Mouse (Mus musculus) bone marrow, adult 2 months (tissue): ENCODE results near the gene Snrpd3. TPM values are rescaled to one million over a fixed set of nuclear protein-coding genes. Genes with fewer than 3 reads are reported as not detected.
"Not testable (repeated sequence)": the region's sequence is repeated elsewhere in the genome, so short reads cannot be mapped to it uniquely, and the experiment has no call there.

ENCODE experiments used
- H3K27ac ChIP-seq: fragments of 200-500 bp; 2 replicates; pipeline ENCODE4 v1.5.1; 2012; ENCODE audit warnings: low read depth, mild to moderate bottlenecking, control low read depth, inconsistent platforms, low read length; ENCODE audit not compliant: control insufficient read depth, poor library complexity, insufficient read depth
- H3K4me1 ChIP-seq: fragments of 200-500 bp; 2 replicates; pipeline ENCODE4 v1.6.1; 2011; ENCODE audit warnings: low read length; ENCODE audit not compliant: control insufficient read depth, insufficient read depth
- H3K4me3 ChIP-seq: fragments of 200-500 bp; replicated peaks from 2 replicates; pipeline ENCODE3; 2011; ENCODE audit warnings: mild to moderate bottlenecking, low read depth, low read length, control low read depth; ENCODE audit not compliant: control insufficient read depth
- CTCF ChIP-seq: fragments of 200-500 bp; IDR thresholded peaks from 2 replicates; pipeline ENCODE4 v1.5.1; 2011; ENCODE audit warnings: low read length, control low read depth; ENCODE audit not compliant: control insufficient read depth, insufficient read depth
- POLR2A ChIP-seq: fragments of 200-500 bp; IDR thresholded peaks from 2 replicates; pipeline ENCODE4 v1.6.1; 2011; ENCODE audit warnings: low read depth, mild to moderate bottlenecking, control low read depth, low read length, borderline replicate concordance; ENCODE audit not compliant: control insufficient read depth
- WGBS: fragments of 180-500 bp; shearing (Covaris S2); methylation state at CpG from one replicate; pipeline ENCODE4 v1.1.7; 2018; 5-methylcytosine and 5-hydroxymethylcytosine counted together
- polyA plus RNA-seq: library from polyadenylated mRNA; stranded (reverse); fragments of >200 nt; gene quantifications from 2 replicates; pipeline ENCODE4 v1.2.4, GENCODE M21; 2011; ENCODE audit warnings: low replicate concordance; ENCODE audit not compliant: missing spikeins, insufficient read depth, insufficient read length

The Snrpd3 gene
- polyA plus RNA-seq = 139 and 156 TPM in 2 replicates

DNA sequence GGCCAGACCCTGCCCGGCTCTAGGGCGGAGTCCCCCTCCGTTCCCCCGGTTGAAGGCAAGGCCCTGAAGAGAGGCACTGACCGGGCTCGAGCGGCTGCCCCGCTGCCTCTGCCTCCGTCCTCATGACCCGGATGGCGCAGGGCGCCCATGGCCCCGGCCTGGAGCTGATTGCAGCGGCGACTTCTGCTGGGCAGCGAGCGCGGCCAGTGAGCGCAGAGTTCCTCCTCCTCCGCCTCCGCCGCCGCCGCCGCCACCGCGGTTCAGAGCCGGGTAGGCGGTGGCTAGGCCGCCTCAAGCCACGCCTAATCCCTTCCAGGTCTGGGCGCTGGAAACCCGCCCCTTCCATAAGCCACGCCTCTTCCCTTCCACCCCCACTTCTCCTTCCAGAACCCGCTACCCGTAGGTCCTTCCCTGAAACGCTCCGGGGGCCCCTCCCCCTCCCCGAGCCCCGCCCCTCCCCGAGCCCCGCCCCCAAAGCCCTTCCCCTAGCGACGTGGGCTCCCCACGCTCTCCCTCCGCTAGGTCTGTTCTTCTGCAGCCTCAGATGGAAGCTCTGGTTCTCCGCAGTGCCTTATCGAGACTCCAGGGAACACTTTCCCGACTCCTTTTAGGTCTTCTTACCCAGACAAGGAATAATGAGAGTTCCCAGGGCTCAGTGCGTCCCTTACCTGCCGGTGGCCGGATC, at the start of gene Snrpd3:
Gene Snrpd3, plus strand, starts transcription at position 479 of the 685 bp plus-strand sequence.
- H3K4me3 ChIP-seq = peak within 1 kb of the TSS; percentile 80
- H3K4me1 ChIP-seq = no peaks in the 10 kb centered on the region; the same call in 1 of the 2 replicates
- peak; percentile 95 for TF ChIP-seq POLR2A
- no peak for TF ChIP-seq CTCF
- peak within 1 kb of the TSS; percentile 98 for H3K27ac ChIP-seq
- WGBS = 2% methylated on average over 48 of the region's 52 CpGs

DNA sequence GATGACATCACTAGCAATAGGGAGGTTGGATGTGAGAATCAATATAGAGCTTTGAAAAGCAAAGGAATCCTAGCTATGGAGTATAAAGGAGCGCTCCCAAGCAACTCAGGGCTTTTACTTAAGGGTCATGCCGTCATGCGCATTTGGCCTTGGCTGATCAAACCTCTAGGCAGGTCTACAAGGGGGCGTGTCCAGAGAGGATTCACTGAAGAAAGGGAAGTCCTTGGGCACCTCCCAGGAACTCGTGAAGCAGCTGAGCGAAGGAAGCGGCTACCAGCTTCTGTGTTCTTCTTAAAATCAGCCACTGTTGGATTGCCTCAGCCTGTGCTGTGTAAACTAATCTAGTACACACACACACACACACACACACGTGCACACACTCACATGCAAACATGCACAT, 43.9 kb upstream of the Snrpd3 start:
- TF ChIP-seq CTCF (no peak), POLR2A (no peak)
- Histone ChIP-seq H3K4me1 (peaks cover 1% of the 10 kb centered on the region; the same call in 1 of the 2 replicates), H3K27ac (no peak overlapping the region), H3K4me3 (no peak overlapping the region)
- 12% methylated on average over 8 of the region's 8 CpGs for WGBS

GRCm38 (mm10) chr10:75474571-75474970, 42.8 kb upstream of the Snrpd3 start:
- TF ChIP-seq CTCF (no peak), POLR2A (no peak)
- 77% methylated on average over 5 of the region's 5 CpGs for WGBS
- Histone ChIP-seq H3K27ac (no peak overlapping the region), H3K4me3 (no peak overlapping the region), H3K4me1 (peaks cover 1% of the 10 kb centered on the region; the same call in 1 of the 2 replicates)

GRCm38 (mm10) chr10:75475139-75475850, 42.1 kb upstream of the Snrpd3 start:
- H3K27ac ChIP-seq, H3K4me3 ChIP-seq, H3K4me1 ChIP-seq: not testable (repeated sequence)
- WGBS = 63% methylated on average over 5 of the region's 6 CpGs

GRCm38 (mm10) chr10:75477034-75477433, 40.3 kb upstream of the Snrpd3 start:
- no peak overlapping the region for H3K27ac ChIP-seq
- TF ChIP-seq CTCF (no peak), POLR2A (no peak)
- peaks cover 1% of the 10 kb centered on the region; the same call in 1 of the 2 replicates for H3K4me1 ChIP-seq
- WGBS = 47% methylated on average over 9 of the region's 9 CpGs
- H3K4me3 ChIP-seq = no peak overlapping the region

DNA sequence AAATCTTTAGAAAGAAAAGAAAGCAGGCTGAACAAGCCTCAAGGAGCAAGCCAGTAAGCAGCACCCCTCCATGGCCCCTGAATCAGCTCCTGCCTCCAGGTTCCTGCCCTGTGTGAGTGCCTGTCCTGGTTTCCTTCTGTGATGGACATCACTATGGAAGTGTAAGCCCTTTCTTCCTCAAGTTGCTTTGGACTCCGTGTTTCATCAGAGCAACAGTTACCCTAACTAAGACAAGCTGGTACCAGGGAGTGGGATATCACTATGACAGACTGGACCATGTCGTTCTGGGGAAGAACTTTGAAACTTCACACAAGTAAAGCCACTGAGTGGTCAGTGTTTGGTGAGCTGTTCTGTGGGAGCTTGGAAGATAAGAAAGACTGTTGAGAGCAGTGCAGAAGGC, 37.4 kb upstream of the Snrpd3 start:
- 82% methylated on average over 2 of the region's 2 CpGs for WGBS
- Histone ChIP-seq H3K27ac (no peak overlapping the region), H3K4me1 (peaks cover 3% of the 10 kb centered on the region), H3K4me3 (no peak overlapping the region)
- TF ChIP-seq CTCF (no peak), POLR2A (no peak)

DNA sequence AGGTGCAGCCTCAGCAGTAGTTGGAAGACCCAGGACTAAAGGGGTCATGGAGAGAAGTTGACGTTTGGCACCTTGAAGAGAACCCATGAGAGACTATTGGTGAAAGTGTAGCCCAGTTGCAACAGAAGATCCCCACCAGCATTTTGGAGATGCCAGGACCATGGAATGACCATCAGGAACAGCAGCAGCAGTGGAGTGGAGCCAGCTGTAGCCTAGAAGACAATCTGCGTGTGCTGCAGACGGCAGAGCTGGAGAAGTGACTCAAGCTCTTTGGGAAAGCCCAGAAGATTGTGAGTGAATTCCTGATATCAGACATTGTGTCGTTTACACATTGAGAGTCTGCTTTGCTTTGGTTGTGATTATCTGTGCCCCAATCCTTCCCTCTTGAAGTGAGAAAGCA, 35.6 kb upstream of the Snrpd3 start:
- H3K4me3 ChIP-seq = no peak overlapping the region
- H3K27ac ChIP-seq = no peak overlapping the region
- WGBS = 78% methylated on average over 4 of the region's 4 CpGs
- peaks cover 6% of the 10 kb centered on the region for H3K4me1 ChIP-seq
- no peak for TF ChIP-seq POLR2A

DNA sequence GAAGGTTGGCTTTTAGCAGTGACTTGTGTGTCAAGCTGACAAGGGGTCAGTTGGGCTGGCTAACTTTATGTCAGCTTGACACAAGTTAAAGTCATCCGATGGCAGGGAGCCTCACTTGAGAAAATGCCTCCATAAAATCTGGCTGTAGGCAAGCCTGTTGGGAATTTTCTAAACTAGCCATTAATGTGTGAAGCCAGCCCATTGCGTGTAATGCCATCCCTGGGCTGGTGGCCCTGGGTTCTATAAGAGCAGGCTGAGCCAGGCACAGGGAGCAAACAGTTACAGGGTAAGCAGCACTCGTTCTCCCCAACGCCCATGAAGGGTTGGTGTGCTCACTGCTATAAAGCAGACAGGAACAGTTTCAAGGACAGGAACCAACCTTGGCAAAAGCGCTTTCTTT, 35.1 kb upstream of the Snrpd3 start:
- Histone ChIP-seq H3K4me1 (peaks cover 5% of the 10 kb centered on the region), H3K27ac (no peak overlapping the region), H3K4me3 (no peak overlapping the region)
- TF ChIP-seq POLR2A = no peak
- no peak for TF ChIP-seq CTCF
- 85% methylated on average over 5 of the region's 5 CpGs for WGBS
